Mouse (Mus musculus) embryo, embryonic 10 days (tissue): ENCODE data around the gene Nit1.

Experiments
- DNase-seq: peaks from one replicate; pipeline ENCODE4 v3.0.0-alpha.2; 2015; ENCODE audit warnings: low spot score

Nit1 gene

DNA sequence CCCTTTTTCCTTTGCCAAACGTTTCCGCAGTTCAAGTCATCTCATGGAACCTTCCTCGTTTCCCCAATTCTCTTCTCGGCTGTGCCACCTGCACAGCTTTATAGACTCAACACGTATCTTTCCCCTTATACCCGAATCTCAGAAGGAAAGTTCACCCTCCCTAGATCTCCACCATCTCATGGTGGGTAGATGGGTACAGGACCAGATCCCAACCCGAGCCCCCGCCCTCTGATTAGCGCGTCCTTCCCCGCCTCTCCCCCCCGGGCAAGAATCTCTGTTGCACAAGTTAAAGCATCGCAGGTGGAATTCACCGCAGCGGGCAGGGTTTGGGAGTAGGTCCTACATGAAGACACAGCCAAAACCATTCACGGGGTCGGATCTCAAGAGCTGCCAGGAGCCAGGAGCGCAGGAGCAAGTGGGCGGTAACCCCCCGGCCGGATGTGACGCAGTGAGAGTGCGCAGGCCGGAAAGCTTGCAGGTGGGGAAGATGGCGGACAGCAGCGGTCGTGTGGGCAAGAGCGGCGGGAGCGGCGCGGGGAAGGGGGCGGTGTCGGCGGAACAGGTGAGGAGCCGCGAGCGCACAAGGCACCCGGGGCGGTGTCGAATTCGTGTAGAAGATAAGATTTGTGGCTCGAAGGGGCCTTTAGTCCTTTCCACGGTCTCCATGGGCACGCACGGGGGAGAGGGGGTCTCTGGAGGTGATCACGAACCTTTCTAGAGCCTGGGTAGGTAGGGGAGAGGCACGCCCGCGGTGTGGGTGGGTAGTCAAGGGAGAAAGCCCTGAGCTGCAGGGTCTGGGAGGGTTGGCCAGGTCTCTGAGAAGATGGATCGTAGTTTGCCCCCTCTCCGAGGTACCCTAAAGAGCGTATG, at the start of gene Nit1, which contains the start of gene Pfdn2:
Gene Nit1, minus strand, starts transcription at position 422 of the 870 bp plus-strand sequence.
Gene Pfdn2, plus strand, starts transcription at position 446 of the 870 bp plus-strand sequence.
- peak; percentile 97 for DNase-seq

DNA sequence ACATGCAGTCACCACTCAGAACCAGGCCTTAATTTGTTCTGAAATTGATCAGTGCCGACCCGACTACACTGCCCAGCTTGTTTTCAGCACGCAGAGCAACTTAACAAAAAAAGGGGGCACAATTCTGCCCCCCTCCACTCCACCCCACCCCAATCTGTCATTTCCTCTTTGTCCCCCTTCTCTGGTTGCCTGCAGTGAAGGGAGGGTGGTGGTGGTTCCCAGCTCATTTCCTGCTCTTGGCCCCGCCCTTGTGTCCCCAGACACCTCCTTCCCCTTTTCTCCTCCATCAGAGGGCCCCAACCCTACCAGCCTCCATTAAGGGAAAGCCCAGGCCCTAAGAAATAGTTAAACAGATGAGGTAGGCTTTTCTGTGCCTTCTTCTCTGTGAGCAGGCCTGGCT, 44.7 kb upstream of the Nit1 start:
- DNase-seq: no peak

GRCm38 (mm10) chr1:171388376-171389102, 43.1 kb upstream of the Nit1 start, which contains the start of gene Arhgap30:
TSS of gene Arhgap30 (plus strand) at chr1:171388954.
- no peak for DNase-seq

DNA sequence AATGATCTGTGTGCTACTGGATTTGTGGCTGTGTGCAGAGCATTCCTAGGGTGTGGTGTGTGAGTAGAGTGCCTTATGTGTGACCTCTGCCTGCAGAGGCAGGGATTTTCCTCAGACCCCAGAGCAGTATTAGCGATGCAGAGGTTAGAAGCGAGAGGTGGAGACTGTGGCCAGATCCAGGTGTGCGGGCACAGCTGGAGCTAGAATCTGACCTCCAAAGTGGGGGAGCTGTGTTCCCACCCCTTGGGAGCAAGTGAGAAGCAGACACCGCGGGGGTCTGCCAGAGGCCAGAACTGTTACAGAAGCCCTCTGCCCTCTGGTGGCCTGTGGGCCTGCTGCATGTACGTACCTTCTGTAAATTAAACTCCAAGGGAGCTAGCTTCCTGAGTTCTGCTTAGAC, 41.7 kb upstream of the Nit1 start:
- DNase-seq: peak; percentile 68

DNA sequence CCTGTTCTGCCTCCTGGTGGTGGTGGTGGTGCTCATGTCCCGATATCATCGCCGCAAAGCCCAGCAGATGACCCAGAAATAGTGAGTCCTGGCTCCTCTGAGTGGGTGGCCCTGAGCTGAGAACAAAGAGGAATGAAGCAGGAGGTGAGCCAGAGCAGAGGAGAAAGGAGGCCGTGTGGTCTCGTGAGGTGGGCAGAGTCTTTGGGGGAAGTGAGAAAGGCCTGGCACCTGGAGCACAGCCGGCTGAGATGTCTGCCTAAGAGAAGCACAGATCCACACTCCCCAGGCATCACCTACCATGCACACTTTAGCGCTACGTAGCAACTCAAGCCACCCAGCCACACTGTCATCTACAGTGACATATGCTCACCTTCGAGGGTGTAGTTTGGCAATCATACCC, 39.7 kb upstream of the Nit1 start:
- DNase-seq: no peak

DNA sequence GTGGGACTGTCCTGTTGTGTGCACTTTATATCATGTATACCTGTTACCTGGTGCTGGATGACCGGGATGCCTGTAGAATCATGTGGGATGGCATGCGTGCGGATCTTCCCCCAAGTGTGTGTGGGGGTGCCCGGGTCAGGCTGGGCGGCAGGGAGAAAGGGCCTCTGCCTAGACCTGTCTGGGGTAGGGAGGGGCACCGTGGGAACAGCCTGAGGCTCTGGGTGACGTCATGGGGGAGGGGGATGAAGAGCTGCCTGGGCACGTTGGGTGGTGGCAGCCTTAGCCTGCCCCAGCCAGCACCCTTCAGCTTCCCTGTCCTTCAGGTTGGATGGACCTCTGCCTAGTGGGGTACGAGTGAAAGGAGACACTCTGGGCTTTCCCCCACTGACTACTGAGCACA, 38.9 kb upstream of the Nit1 start:
- DNase-seq: no peak

- no peak for DNase-seq
These were observed 36.7 kb upstream of the Nit1 start for GRCm38 (mm10) chr1:171382096-171382620.

- peak; percentile 85 for DNase-seq
These were observed 34.6 kb upstream of the Nit1 start for GRCm38 (mm10) chr1:171379935-171380599.

DNA sequence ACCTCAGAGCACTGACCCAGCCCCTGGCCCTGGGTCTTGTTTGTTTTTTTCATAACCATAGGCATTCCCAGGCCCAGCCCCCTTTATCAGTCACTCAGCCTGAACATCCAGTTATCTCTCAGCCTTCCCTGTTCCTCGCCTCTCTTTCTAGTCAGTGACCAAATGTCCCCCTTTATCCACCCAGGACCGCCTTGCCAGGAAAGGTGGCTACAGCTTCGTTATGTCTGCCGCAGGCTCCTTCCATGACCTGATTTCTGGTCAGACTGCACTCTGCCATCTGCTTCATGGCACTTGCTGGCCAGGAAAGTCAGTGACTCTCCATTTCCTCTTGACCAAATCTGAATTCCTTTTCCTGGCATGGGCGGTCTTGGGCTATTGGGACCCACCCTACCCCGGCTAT, 32.9 kb upstream of the Nit1 start:
- DNase-seq: no peak

DNA sequence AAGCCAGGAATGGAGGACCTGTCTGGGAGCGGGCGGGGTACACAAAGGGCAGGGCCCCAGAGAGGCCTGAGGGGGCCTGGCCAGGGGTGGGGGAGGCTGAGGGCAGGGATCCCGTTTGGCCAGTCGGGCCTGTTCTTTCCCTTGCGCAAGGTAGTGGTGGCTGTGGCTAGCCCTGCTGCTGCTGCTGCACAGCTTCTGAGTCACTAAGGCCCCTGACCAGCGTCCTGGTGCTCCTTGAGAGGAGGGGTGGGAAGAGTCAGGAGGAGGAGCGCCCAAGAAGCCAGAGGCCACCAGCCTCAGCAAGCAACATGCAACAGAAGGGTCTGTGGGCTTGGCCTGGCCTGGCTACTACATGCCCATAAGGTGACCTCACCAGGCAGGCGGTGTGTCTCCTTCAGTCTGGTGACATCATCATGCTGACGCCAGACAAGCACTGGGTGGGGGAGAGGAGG, 30.2 kb upstream of the Nit1 start:
- no peak for DNase-seq

GRCm38 (mm10) chr1:171373946-171374345, 28.5 kb upstream of the Nit1 start:
- no peak for DNase-seq

GRCm38 (mm10) chr1:171372880-171373279, 27.4 kb upstream of the Nit1 start:
- DNase-seq: no peak

DNA sequence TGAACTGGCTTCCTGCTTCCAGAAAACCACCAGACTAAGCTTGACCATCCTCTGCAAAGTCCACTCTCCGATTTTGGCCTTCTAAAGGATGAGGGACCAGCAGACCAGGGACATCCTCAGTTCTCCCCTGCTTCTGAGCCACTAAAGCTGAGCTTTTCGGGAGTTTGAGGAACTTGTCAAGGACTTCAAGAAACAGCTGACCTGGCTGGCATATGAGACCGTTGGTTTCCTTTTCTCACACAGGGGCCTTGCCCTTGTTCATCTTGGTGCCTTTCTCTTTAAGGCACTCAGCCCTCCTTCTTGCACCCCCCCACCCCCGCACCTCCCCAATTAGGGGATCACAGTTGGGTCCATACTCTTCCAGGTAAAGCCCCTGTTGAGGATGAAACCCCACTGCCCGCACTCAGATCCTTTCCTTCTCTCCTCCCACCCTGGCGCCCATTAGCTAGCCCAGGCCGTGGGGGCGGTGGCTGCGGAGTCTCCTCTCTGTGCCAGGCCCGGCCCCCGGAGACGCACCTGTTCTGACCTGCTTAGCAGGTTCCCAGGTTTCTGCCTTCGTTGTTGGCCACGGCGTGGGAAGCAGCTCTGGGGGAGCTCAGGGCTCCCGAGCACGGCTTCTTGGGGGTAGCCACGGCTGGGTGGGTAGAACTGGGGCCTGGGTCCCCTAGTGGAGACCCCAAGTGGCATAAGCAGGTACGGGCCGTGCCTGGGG, 24.6 kb upstream of the Nit1 start, which contains the start of gene Nectin4:
Gene Nectin4, plus strand, starts transcription at position 255 of the 712 bp plus-strand sequence.
- no peak for DNase-seq

GRCm38 (mm10) chr1:171365934-171366333, 20.5 kb upstream of the Nit1 start:
- no peak for DNase-seq

GRCm38 (mm10) chr1:171361106-171362103, 16.0 kb upstream of the Nit1 start:
- peak; percentile 90 for DNase-seq

- DNase-seq: peak; percentile 98
These were observed 15.2 kb upstream of the Nit1 start, which contains the start of gene Klhdc9 for GRCm38 (mm10) chr1:171360656-171361055. TSS of gene Klhdc9 (minus strand) at chr1:171360798.

- DNase-seq: no peak
These were observed 14.8 kb upstream of the Nit1 start for GRCm38 (mm10) chr1:171360253-171360652.

- DNase-seq: peak; percentile 61
These were observed 13.0 kb upstream of the Nit1 start for GRCm38 (mm10) chr1:171358421-171358820.

- DNase-seq: no peak
These were observed 11.4 kb upstream of the Nit1 start for GRCm38 (mm10) chr1:171356814-171357213.

- peak; percentile 41 for DNase-seq
These were observed 10.4 kb upstream of the Nit1 start for GRCm38 (mm10) chr1:171355812-171356340.
